In the genomic region with DNA sequence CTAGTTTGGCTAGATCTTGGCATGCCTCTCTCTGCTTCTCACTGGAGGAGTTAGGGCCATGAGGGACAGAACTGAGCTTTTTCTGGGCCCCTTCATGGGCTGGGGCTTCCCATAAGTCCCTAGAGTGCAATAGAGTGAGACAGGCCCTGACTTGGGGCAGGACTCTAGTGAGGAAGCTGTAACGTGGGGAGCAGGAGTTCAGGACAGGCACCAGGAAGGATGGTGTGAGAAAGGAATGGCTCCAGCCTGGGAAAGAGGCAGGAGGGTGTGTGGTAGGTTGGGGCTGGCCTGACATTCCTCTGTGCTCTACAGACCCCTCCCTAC, we compare ENCODE assay signal across 14 mouse cellular contexts. TPM values are rescaled to one million over a fixed set of nuclear protein-coding genes. Genes with fewer than 3 reads are reported as not detected.
DNase-seq lines count a peak whose midpoint lies in the region; ATAC-seq and TF ChIP-seq lines count a peak whose summit lies in the region.
"Had no signal": no experiment of that assay in that cellular context is flagged by ENCODE, and none has a peak within 500 bp of the region (broad histone marks: within the 10 kb centered on the region; RNA-seq: fewer than 3 reads in every experiment).

No protein-coding gene starts in this region.

- no peak overlapping the region for H3K4me3 ChIP-seq in heart, embryonic 11.5 days (ENCODE audit: low read depth, low read length)
- no peak overlapping the region for H3K4me3 ChIP-seq in intestine, embryonic 14.5 days (ENCODE audit: low read depth, low read length)
- no peak overlapping the region for H3K4me3 ChIP-seq in intestine, postnatal 0 days (ENCODE audit: low read depth, low read length)
- no peak overlapping the region for H3K4me3 ChIP-seq in CH12.LX (replicated peaks in 1 of 3; ENCODE audit: low read depth in 2 of 3, low read length in 2 of 3, poor library complexity in 1 of 3)
- H3K4me3 ChIP-seq in embryonic facial prominence, embryonic 13.5 days, result no peak overlapping the region
- H3K4me3 ChIP-seq in lung, adult 2 months (replicated peaks; ENCODE audit: extremely low read depth, low read depth, low read length), result no peak overlapping the region
- H3K4me3 ChIP-seq in cerebellum, adult 2 months (replicated peaks; ENCODE audit: insufficient read depth, low read depth, low read length), result no peak overlapping the region
- H3K4me3 ChIP-seq: midbrain, embryonic 13.5 days had no signal

- H3K4me2 ChIP-seq in heart, embryonic 11.5 days, result no peak overlapping the region
- H3K4me2 ChIP-seq in intestine, embryonic 14.5 days (ENCODE audit: low read length), result no peak overlapping the region
- H3K4me2 ChIP-seq in intestine, postnatal 0 days (replicated peaks; ENCODE audit: low read depth), result no peak overlapping the region
- H3K4me2 ChIP-seq in CH12.LX (ENCODE audit: insufficient read depth, low read depth, poor library complexity, severe bottlenecking), result no peak overlapping the region
- H3K4me2 ChIP-seq in embryonic facial prominence, embryonic 13.5 days, result no peak overlapping the region
- H3K4me2 ChIP-seq: midbrain, embryonic 13.5 days had no signal

- no peak overlapping the region for H3K9ac ChIP-seq in heart, embryonic 11.5 days (ENCODE audit: low read depth, low read length)
- H3K9ac ChIP-seq in intestine, embryonic 14.5 days (ENCODE audit: low read length), result no peak overlapping the region
- H3K9ac ChIP-seq in intestine, postnatal 0 days (ENCODE audit: low read depth, low read length), result no peak overlapping the region
- no peak overlapping the region for H3K9ac ChIP-seq in CH12.LX (ENCODE audit: insufficient read depth, low read depth)
- peak overlapping the region; percentile 49; the same call in 1 of the 2 replicates for H3K9ac ChIP-seq in embryonic facial prominence, embryonic 13.5 days
- H3K9ac ChIP-seq: midbrain, embryonic 13.5 days had no signal

- peak overlapping the region; percentile 54 for H3K27ac ChIP-seq in heart, embryonic 11.5 days (ENCODE audit: low read depth, low read length)
- H3K27ac ChIP-seq in intestine, embryonic 14.5 days (ENCODE audit: low read depth), result peak overlapping the region; percentile 18; the same call in 1 of the 2 replicates
- H3K27ac ChIP-seq in intestine, postnatal 0 days (ENCODE audit: low read depth, low read length), result no peak overlapping the region
- peak overlapping the region; percentile 5; the same call in 1 of the 2 replicates for H3K27ac ChIP-seq in CH12.LX (ENCODE audit: insufficient read depth, low read depth)
- no peak overlapping the region; the same call in 1 of the 2 replicates for H3K27ac ChIP-seq in embryonic facial prominence, embryonic 13.5 days
- no peak overlapping the region for H3K27ac ChIP-seq in cerebellum, adult 2 months (ENCODE audit: insufficient read depth, low read length)
- H3K27ac ChIP-seq: midbrain, embryonic 13.5 days had no signal

- H3K79me2 ChIP-seq in CH12.LX (replicated peaks; ENCODE audit: control insufficient read depth, extremely low read depth, insufficient read depth, poor library complexity, severe bottlenecking), result no peaks in the 10 kb centered on the region

- dilution Hi-C loops in CH12.LX (cut with MboI; ENCODE audit: extremely low pct_ligation_motif_present, extremely low pct_unique_long_range_greater_than_20kb, low sequenced_read_pairs), result no loop called here

- TF ChIP-seq CTCF in intestine, postnatal 0 days (IDR thresholded peaks at IDR 0.05; ENCODE audit: low read depth), result no peak
- no peak for TF ChIP-seq CTCF in CH12.LX (conservative IDR thresholded peaks at IDR 0.05 in 1 of 2, IDR thresholded peaks at IDR 0.05 in 1 of 2; ENCODE audit: low read depth in 2 of 2, low read length in 2 of 2)
- no peak for TF ChIP-seq CTCF in lung, adult 2 months (IDR thresholded peaks at IDR 0.05; ENCODE audit: insufficient read depth, low read length)
- no peak for TF ChIP-seq CTCF in cerebellum, adult 2 months (IDR thresholded peaks at IDR 0.05; ENCODE audit: borderline replicate concordance, insufficient read depth, low read depth, low read length)

- intact Hi-C loops in heart, postnatal 25 days (cut with DNase I), result loop anchor here (5.0 kb wide), 2 partner anchors 38 to 83 kb away; a partner anchor contains a TSS

- no peaks in the 10 kb centered on the region for H3K27me3 ChIP-seq in heart, embryonic 11.5 days (ENCODE audit: control insufficient read depth, insufficient read depth, low read length)
- no peaks in the 10 kb centered on the region for H3K27me3 ChIP-seq in intestine, embryonic 14.5 days (replicated peaks; ENCODE audit: control insufficient read depth, insufficient read depth, low read length)
- H3K27me3 ChIP-seq in intestine, postnatal 0 days (replicated peaks; ENCODE audit: control insufficient read depth, insufficient read depth, low read length), result no peaks in the 10 kb centered on the region
- H3K27me3 ChIP-seq in CH12.LX (replicated peaks), result no peaks in the 10 kb centered on the region
- H3K27me3 ChIP-seq in embryonic facial prominence, embryonic 13.5 days, result no peaks in the 10 kb centered on the region
- H3K27me3 ChIP-seq in cerebellum, adult 2 months (ENCODE audit: control insufficient read depth, insufficient read depth, low read length), result no peaks in the 10 kb centered on the region
- H3K27me3 ChIP-seq: midbrain, embryonic 13.5 days had no signal

- H3K9me3 ChIP-seq in heart, embryonic 11.5 days (replicated peaks; ENCODE audit: control insufficient read depth, low read length), result no peaks in the 10 kb centered on the region
- H3K9me3 ChIP-seq in intestine, embryonic 14.5 days (ENCODE audit: control insufficient read depth, low read length), result no peaks in the 10 kb centered on the region
- no peaks in the 10 kb centered on the region for H3K9me3 ChIP-seq in intestine, postnatal 0 days (ENCODE audit: control insufficient read depth)
- H3K9me3 ChIP-seq in CH12.LX (replicated peaks; ENCODE audit: low read length), result no peaks in the 10 kb centered on the region
- H3K9me3 ChIP-seq in embryonic facial prominence, embryonic 13.5 days, result no peaks in the 10 kb centered on the region
- H3K9me3 ChIP-seq: midbrain, embryonic 13.5 days had no signal

- H3K36me3 ChIP-seq in heart, embryonic 11.5 days (ENCODE audit: control insufficient read depth, insufficient read depth, low read length), result peaks cover 15% of the 10 kb centered on the region; the same call in 1 of the 2 replicates
- H3K36me3 ChIP-seq in intestine, embryonic 14.5 days (ENCODE audit: control insufficient read depth, insufficient read depth, low read length), result peaks cover 77% of the 10 kb centered on the region
- H3K36me3 ChIP-seq in intestine, postnatal 0 days (ENCODE audit: control insufficient read depth, insufficient read depth), result peaks cover 80% of the 10 kb centered on the region
- H3K36me3 ChIP-seq in CH12.LX (replicated peaks in 1 of 2; ENCODE audit: control insufficient read depth in 1 of 2, insufficient read depth in 1 of 2, low read length in 1 of 2), result peaks cover 0 to 50% of the 10 kb centered on the region in 2 experiments
- H3K36me3 ChIP-seq in embryonic facial prominence, embryonic 13.5 days, result peaks cover 85% of the 10 kb centered on the region

- DNase-seq in heart, postnatal 25 days (ENCODE audit: low spot score), result no peak
- no peak for DNase-seq in intestine, embryonic 14.5 days (ENCODE audit: low spot score)
- no peak for DNase-seq in CH12.LX (ENCODE audit: extremely low read depth)
- no peak for DNase-seq in lung, adult 2 months
- no peak for DNase-seq in cerebellum, adult 2 months
- DNase-seq: gastrocnemius, postnatal 25 days; kidney, postnatal 4 days; right cerebral cortex, postnatal 25 days; thymus, postnatal 14 days had no signal

- in situ Hi-C loops in CH12.LX (cut with MboI; ENCODE audit: low pct_ligation_motif_present, low pct_unique_long_range_greater_than_20kb, low sequenced_read_pairs), result no loop called here

- no peak for ATAC-seq in heart, embryonic 11.5 days (replicated peaks; ENCODE audit: insufficient number of reproducible peaks, low FRiP score, low TSS enrichment)
- no peak for ATAC-seq in intestine, embryonic 14.5 days (replicated peaks; ENCODE audit: low FRiP score, low TSS enrichment, low read depth)
- no peak for ATAC-seq in intestine, postnatal 0 days
- no peak for ATAC-seq in embryonic facial prominence, embryonic 13.5 days (ENCODE audit: insufficient number of reproducible peaks, insufficient read depth, low FRiP score, low TSS enrichment, low read depth)
- ATAC-seq: inflammation-experienced regulatory T-cells, adult 6 months; midbrain, embryonic 13.5 days had no signal

- TF ChIP-seq POLR2A in CH12.LX (IDR thresholded peaks at IDR 0.05; ENCODE audit: low read depth, low read length), result no peak
- TF ChIP-seq POLR2A in lung, adult 2 months (IDR thresholded peaks at IDR 0.05; ENCODE audit: borderline replicate concordance, extremely low read depth, low read depth, low read length), result no peak
- no peak for TF ChIP-seq POLR2A in cerebellum, adult 2 months (IDR thresholded peaks at IDR 0.05; ENCODE audit: borderline replicate concordance, insufficient read depth, low read length)

- TF ChIP-seq EP300 in CH12.LX (IDR thresholded peaks at IDR 0.05; ENCODE audit: low read length), result no peak

- peaks cover 24% of the 10 kb centered on the region for H3K4me1 ChIP-seq in heart, embryonic 11.5 days (ENCODE audit: control insufficient read depth, insufficient read depth, low read length)
- H3K4me1 ChIP-seq in intestine, embryonic 14.5 days (replicated peaks; ENCODE audit: control insufficient read depth, insufficient read depth, low read length), result no peaks in the 10 kb centered on the region
- H3K4me1 ChIP-seq in intestine, postnatal 0 days (replicated peaks; ENCODE audit: control insufficient read depth, insufficient read depth, low read length), result no peaks in the 10 kb centered on the region
- H3K4me1 ChIP-seq in CH12.LX (ENCODE audit: control insufficient read depth in 1 of 2, insufficient read depth in 2 of 2), result peaks cover 16 to 32% of the 10 kb centered on the region in 2 experiments
- H3K4me1 ChIP-seq in embryonic facial prominence, embryonic 13.5 days, result peaks cover 10% of the 10 kb centered on the region; the same call in 1 of the 2 replicates
- H3K4me1 ChIP-seq in lung, adult 2 months (ENCODE audit: control insufficient read depth, insufficient read depth, low read length), result no peaks in the 10 kb centered on the region
- peaks cover 19% of the 10 kb centered on the region for H3K4me1 ChIP-seq in cerebellum, adult 2 months (ENCODE audit: control insufficient read depth, insufficient read depth, low read length)

- 25% methylated on average over 1 of the region's 1 CpGs for WGBS in heart, embryonic 11.5 days (ENCODE audit: insufficient replicate concordance)
- 20% methylated on average over 1 of the region's 1 CpGs for WGBS in intestine, embryonic 14.5 days
- 54% methylated on average over 1 of the region's 1 CpGs for WGBS in intestine, postnatal 0 days
- WGBS in embryonic facial prominence, embryonic 13.5 days, result 40% methylated on average over 1 of the region's 1 CpGs
- 39% methylated on average over 1 of the region's 1 CpGs for WGBS in lung, adult 2 months
- 59% methylated on average over 1 of the region's 1 CpGs for WGBS in cerebellum, adult 2 months

- TF ChIP-seq RAD21 in CH12.LX (IDR thresholded peaks at IDR 0.05; ENCODE audit: low read depth, low read length), result no peak

RNA-seq across cellular contexts. Expression of a gene that starts 26.5 kb away (rescaled TPM):
- 14.3 and 16.2 TPM in 2 replicates for polyA plus RNA-seq in heart, embryonic 11.5 days (2014; fragmentation: Nextera tagmentation; extraction: Ambion mirVana)
- total RNA-seq in heart, postnatal 25 days (2021), result 1 to 10 TPM; 6.7 to 7.3 TPM
- polyA plus RNA-seq in intestine, embryonic 14.5 days (2014; fragmentation: Nextera tagmentation; extraction: Ambion mirVana), result 19.5 and 20.4 TPM in 2 replicates
- 4.7 and 6.3 TPM in 2 replicates for polyA plus RNA-seq in intestine, postnatal 0 days (2015; fragmentation: Nextera tagmentation; extraction: Ambion mirVana)
- total RNA-seq in CH12.LX (2012; rRNA removed), result 7.1 TPM in 2 replicates
- 3.2 and 4.3 TPM in 2 replicates for total RNA-seq in CH12.LX (2014; rRNA removed)
- 14.6 and 15.2 TPM in 2 replicates for polyA plus RNA-seq in CH12.LX (2012; ENCODE audit: insufficient read length, low read depth)
- 24.2 and 27.2 TPM in 2 replicates for polyA plus RNA-seq in embryonic facial prominence, embryonic 13.5 days (2015; fragmentation: Nextera tagmentation; extraction: Ambion mirVana)
- 6.9 and 7.6 TPM in 2 replicates for polyA plus RNA-seq in lung, adult 2 months (2012; rRNA removed)
- 12.9 and 13.9 TPM in 2 replicates for polyA plus RNA-seq in cerebellum, adult 2 months (2012; rRNA removed)

Comparison
In these comparisons a context has a peak if more than half of its experiments do, and no peak if none do; other contexts are left out.
1. H3K27ac ChIP-seq: peak in heart, embryonic 11.5 days (single experiment), intestine, embryonic 14.5 days (single experiment) and CH12.LX (single experiment); none in intestine, postnatal 0 days (single experiment), embryonic facial prominence, embryonic 13.5 days (single experiment) and cerebellum, adult 2 months (single experiment).